Mouse (Mus musculus) neural tube, embryonic 14.5 days (tissue): ENCODE data around the gene Gpr179. TPM values are rescaled to one million over a fixed set of nuclear protein-coding genes. Genes with fewer than 3 reads are reported as not detected.

Experiments used
- ATAC-seq: fragments of 200-750 bp; cut with Nextera tagmentation; 2 replicates; pipeline ENCODE4 v1.8.0; 2017; ENCODE audit warnings: low read depth, mild to moderate bottlenecking, moderate TSS enrichment, moderate library complexity
- H3K27ac ChIP-seq: fragments of 300-500 bp; sonication (generic); 2 replicates; pipeline ENCODE4 v1.5.1; 2014; ENCODE audit warnings: low read depth, mild to moderate bottlenecking, control low read depth, low read length, moderate library complexity, mixed read lengths
- H3K27me3 ChIP-seq: fragments of 300-500 bp; sonication (generic); 2 replicates; pipeline ENCODE4 v1.6.1; 2014; ENCODE audit warnings: low read length; ENCODE audit not compliant: control insufficient read depth, insufficient read depth
- H3K36me3 ChIP-seq: fragments of 300-500 bp; sonication (generic); 2 replicates; pipeline ENCODE4 v1.6.1; 2014; ENCODE audit warnings: low read length, mixed read lengths; ENCODE audit not compliant: control insufficient read depth, insufficient read depth
- H3K4me1 ChIP-seq: fragments of 300-500 bp; sonication (generic); 2 replicates; pipeline ENCODE4 v1.6.1; 2014; ENCODE audit warnings: low read length; ENCODE audit not compliant: control insufficient read depth, insufficient read depth
- H3K4me2 ChIP-seq: fragments of 300-500 bp; sonication (generic); 2 replicates; pipeline ENCODE4 v1.6.1; 2014; ENCODE audit warnings: mild to moderate bottlenecking, low read depth, low read length, control low read depth
- H3K4me3 ChIP-seq: fragments of 300-500 bp; sonication (generic); 2 replicates; pipeline ENCODE4 v1.5.1; 2014; ENCODE audit warnings: low read depth, low read length, control low read depth, mixed read lengths
- H3K9ac ChIP-seq: fragments of 300-500 bp; sonication (generic); replicated peaks from 2 replicates; pipeline ENCODE4 v1.6.1; 2014; ENCODE audit warnings: low read depth, mild to moderate bottlenecking, control low read depth, low read length, mixed read lengths
- H3K9me3 ChIP-seq: fragments of 300-500 bp; sonication (generic); 2 replicates; pipeline ENCODE4 v1.6.1; 2016; ENCODE audit warnings: low read length; ENCODE audit not compliant: control insufficient read depth
- WGBS: fragments of 180-500 bp; shearing (Covaris S2); extraction: QIAGEN DNeasy Blood & Tissue Kit; methylation state at CpG from one replicate; pipeline ENCODE4 v1.1.7; 2014; 5-methylcytosine and 5-hydroxymethylcytosine counted together
- polyA plus RNA-seq: library from polyadenylated mRNA; unstranded; fragments of >200 nt; fragmentation: Nextera tagmentation; extraction: Ambion mirVana; gene quantifications from 2 replicates; pipeline ENCODE4 v1.2.1, GENCODE M21; 2014

Gpr179 gene
- polyA plus RNA-seq, 1 experiment from 2014 or later, result 0.71 TPM

GRCm38 (mm10) chr11:97308806-97309450 lies 42.9 kb downstream of the Gpr179 start:
- no peak overlapping the region for H3K9ac ChIP-seq
- no peak overlapping the region for H3K27ac ChIP-seq
- H3K27me3 ChIP-seq, result no peaks in the 10 kb centered on the region
- H3K4me3 ChIP-seq, result peak overlapping the region; percentile 28; the same call in 1 of the 2 replicates
- H3K4me1 ChIP-seq, result peaks cover 5% of the 10 kb centered on the region; the same call in 1 of the 2 replicates
- WGBS, result 49% methylated on average over 3 of the region's 3 CpGs
- no peak for ATAC-seq
- H3K9me3 ChIP-seq, result no peaks in the 10 kb centered on the region
- H3K36me3 ChIP-seq, result no peaks in the 10 kb centered on the region
- peak overlapping the region; percentile 69; the same call in 1 of the 2 replicates for H3K4me2 ChIP-seq

- Histone ChIP-seq H3K4me1 (peaks cover 5% of the 10 kb centered on the region; the same call in 1 of the 2 replicates), H3K9ac (no peak overlapping the region), H3K4me2 (no peak overlapping the region), H3K9me3 (no peaks in the 10 kb centered on the region), H3K27me3 (no peaks in the 10 kb centered on the region), H3K36me3 (no peaks in the 10 kb centered on the region), H3K27ac (no peak overlapping the region), H3K4me3 (no peak overlapping the region)
- 95% methylated on average over 11 of the region's 11 CpGs for WGBS
- no peak for ATAC-seq
Observed at GRCm38 (mm10) chr11:97307294-97308069, 44.4 kb downstream of the Gpr179 start.

GRCm38 (mm10) chr11:97304631-97305030 lies 47.2 kb downstream of the Gpr179 start:
- WGBS, result 88% methylated on average over 5 of the region's 5 CpGs
- Histone ChIP-seq H3K27me3 (no peaks in the 10 kb centered on the region), H3K36me3 (no peaks in the 10 kb centered on the region), H3K9me3 (no peaks in the 10 kb centered on the region), H3K27ac (no peak overlapping the region), H3K4me1 (no peaks in the 10 kb centered on the region; the same call in 1 of the 2 replicates), H3K9ac (no peak overlapping the region), H3K4me3 (no peak overlapping the region), H3K4me2 (no peak overlapping the region)
- no peak for ATAC-seq

GRCm38 (mm10) chr11:97302231-97302781 lies 49.6 kb downstream of the Gpr179 start:
- H3K9ac ChIP-seq, result no peak overlapping the region
- no peak overlapping the region for H3K4me3 ChIP-seq
- no peak overlapping the region for H3K4me2 ChIP-seq
- no peaks in the 10 kb centered on the region for H3K27me3 ChIP-seq
- ATAC-seq, result no peak
- H3K27ac ChIP-seq, result no peak overlapping the region
- WGBS, result 26% methylated on average over 7 of the region's 7 CpGs
- no peaks in the 10 kb centered on the region for H3K9me3 ChIP-seq
- no peaks in the 10 kb centered on the region for H3K4me1 ChIP-seq
- H3K36me3 ChIP-seq, result no peaks in the 10 kb centered on the region

- no peaks in the 10 kb centered on the region for H3K9me3 ChIP-seq
- H3K36me3 ChIP-seq, result no peaks in the 10 kb centered on the region
- no peak overlapping the region for H3K27ac ChIP-seq
- H3K9ac ChIP-seq, result no peak overlapping the region
- H3K4me3 ChIP-seq, result no peak overlapping the region
- 88% methylated on average over 16 of the region's 16 CpGs for WGBS
- no peaks in the 10 kb centered on the region for H3K27me3 ChIP-seq
- no peak overlapping the region for H3K4me2 ChIP-seq
- ATAC-seq, result no peak
- H3K4me1 ChIP-seq, result no peaks in the 10 kb centered on the region
Observed at GRCm38 (mm10) chr11:97301406-97301805, 50.5 kb downstream of the Gpr179 start.

- WGBS, result 92% methylated on average over 2 of the region's 2 CpGs
- Histone ChIP-seq H3K27me3 (no peaks in the 10 kb centered on the region), H3K36me3 (no peaks in the 10 kb centered on the region), H3K9me3 (no peaks in the 10 kb centered on the region), H3K4me3 (no peak overlapping the region), H3K9ac (no peak overlapping the region), H3K27ac (no peak overlapping the region), H3K4me1 (no peaks in the 10 kb centered on the region), H3K4me2 (no peak overlapping the region)
- ATAC-seq, result no peak
Observed at GRCm38 (mm10) chr11:97299939-97300338, 51.9 kb downstream of the Gpr179 start.

- H3K9me3 ChIP-seq, result no peaks in the 10 kb centered on the region
- H3K27me3 ChIP-seq, result no peaks in the 10 kb centered on the region
- 93% methylated on average over 3 of the region's 4 CpGs for WGBS
- ATAC-seq, result no peak
- H3K4me1 ChIP-seq, result no peaks in the 10 kb centered on the region
- no peak overlapping the region for H3K27ac ChIP-seq
- H3K4me2 ChIP-seq, result no peak overlapping the region
- no peak overlapping the region for H3K9ac ChIP-seq
- no peaks in the 10 kb centered on the region for H3K36me3 ChIP-seq
- H3K4me3 ChIP-seq, result no peak overlapping the region
Observed at GRCm38 (mm10) chr11:97296542-97296941, 55.3 kb downstream of the Gpr179 start.

- Histone ChIP-seq H3K4me2 (no peak overlapping the region), H3K9me3 (no peaks in the 10 kb centered on the region), H3K36me3 (no peaks in the 10 kb centered on the region), H3K27me3 (no peaks in the 10 kb centered on the region), H3K9ac (no peak overlapping the region), H3K27ac (no peak overlapping the region), H3K4me3 (no peak overlapping the region), H3K4me1 (no peaks in the 10 kb centered on the region)
- 100% methylated on average over 1 of the region's 1 CpGs for WGBS
- ATAC-seq, result no peak
Observed at GRCm38 (mm10) chr11:97292731-97293130, 59.1 kb downstream of the Gpr179 start.
